Mouse (Mus musculus): ENCODE results near the gene Gpr165. TPM values are rescaled to one million over a fixed set of nuclear protein-coding genes. Genes with fewer than 3 reads are reported as not detected.
A peak's percentile ranks its signal among the peaks of the same experiment; 100 is the strongest.

The Gpr165 gene
- 0.23 TPM in 1 of 2 replicates, not detected in the other for polyA plus RNA-seq (2016; fragmentation: Nextera tagmentation; extraction: Ambion mirVana)

- peak within 1 kb of the TSS; percentile 37 for H3K4me3 ChIP-seq
- H3K9ac ChIP-seq = no peak within 1 kb of the TSS; the same call in 1 of the 2 replicates
- ATAC-seq (ENCODE audit: insufficient number of reproducible peaks, low FRiP score) = peak; percentile 80
- H3K27me3 ChIP-seq (replicated peaks) = no peaks in the 10 kb centered on the region; the same call in 1 of the 2 replicates
- no peaks in the 10 kb centered on the region for H3K36me3 ChIP-seq
- WGBS = 20% methylated on average over 16 of the region's 16 CpGs
- no peaks in the 10 kb centered on the region for H3K9me3 ChIP-seq (replicated peaks)
- H3K4me1 ChIP-seq (replicated peaks) = no peaks in the 10 kb centered on the region
- H3K27ac ChIP-seq (ENCODE audit: poor library complexity, severe bottlenecking) = no peak within 1 kb of the TSS
- peak within 1 kb of the TSS; percentile 73 for H3K4me2 ChIP-seq
These were observed at the start of gene Gpr165 for GRCm38 (mm10) chrX:96712907-96713774. Gene Gpr165, plus strand, starts transcription at chrX:96713441.

- Histone ChIP-seq H3K4me2 (no peak overlapping the region), H3K27ac (ENCODE audit: poor library complexity, severe bottlenecking) (no peak overlapping the region), H3K4me1 (replicated peaks) (no peaks in the 10 kb centered on the region), H3K36me3 (no peaks in the 10 kb centered on the region), H3K4me3 (no peak overlapping the region), H3K9ac (no peak overlapping the region), H3K27me3 (replicated peaks) (no peaks in the 10 kb centered on the region), H3K9me3 (replicated peaks) (no peaks in the 10 kb centered on the region)
- 46% methylated on average over 1 of the region's 1 CpGs for WGBS
- ATAC-seq (ENCODE audit: insufficient number of reproducible peaks, low FRiP score) = no peak
These were observed 38.4 kb upstream of the Gpr165 start for GRCm38 (mm10) chrX:96674871-96675270.
